Mouse (Mus musculus) thymus, postnatal 14 days (tissue): ENCODE results near the gene H2-Q4.
A peak's percentile ranks its signal among the peaks of the same experiment; 100 is the strongest.
"Not testable (repeated sequence)": the region's sequence is repeated elsewhere in the genome, so short reads cannot be mapped to it uniquely, and the experiment has no call there.

Source experiments
- DNase-seq: peaks from one replicate; pipeline ENCODE4 v3.0.0; 2021

H2-Q4 gene

DNA sequence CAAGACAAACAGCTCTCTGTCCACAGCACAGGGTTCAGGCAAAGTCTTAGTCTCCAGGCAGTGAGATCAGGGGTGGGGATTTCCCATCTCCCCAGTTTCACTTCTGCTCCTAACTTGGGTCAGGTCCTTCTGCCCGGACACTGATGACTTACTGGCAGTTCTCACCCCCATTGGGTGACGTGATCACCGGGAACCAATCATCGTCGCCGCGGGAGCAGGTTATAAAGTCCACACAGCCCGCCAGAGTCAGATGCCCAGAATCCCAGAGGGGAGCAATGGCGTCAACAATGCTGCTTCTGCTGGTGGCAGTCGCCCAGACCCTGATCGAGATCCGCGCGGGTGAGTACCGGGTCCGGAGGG, at the start of gene H2-Q4:
TSS of gene H2-Q4 (plus strand) at position 249 of the 360 bp plus-strand sequence.
- DNase-seq, result peak; percentile 94

DNA sequence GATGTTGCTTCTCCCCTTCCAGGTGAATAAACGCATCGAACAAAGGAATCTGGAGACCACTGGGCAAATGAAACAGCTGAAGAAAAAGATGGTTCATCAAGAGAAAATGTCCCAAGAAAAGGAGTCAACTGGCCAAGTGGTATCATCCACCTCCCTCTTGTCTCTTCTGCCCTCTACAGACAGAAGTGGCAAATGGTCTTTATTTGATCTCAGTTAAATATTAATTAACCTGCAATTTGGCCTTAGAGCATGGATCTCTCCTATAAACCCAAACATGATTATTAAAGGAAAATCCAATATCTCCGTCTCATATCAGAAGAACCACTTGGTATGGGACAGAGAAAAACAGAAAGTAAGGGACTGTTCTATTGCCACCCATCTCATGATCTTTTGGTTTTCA, 49.7 kb upstream of the H2-Q4 start:
- DNase-seq, result not testable (repeated sequence)

- peak; percentile 21 for DNase-seq
These were observed 47.9 kb upstream of the H2-Q4 start for GRCm38 (mm10) chr17:35331546-35331945.

DNA sequence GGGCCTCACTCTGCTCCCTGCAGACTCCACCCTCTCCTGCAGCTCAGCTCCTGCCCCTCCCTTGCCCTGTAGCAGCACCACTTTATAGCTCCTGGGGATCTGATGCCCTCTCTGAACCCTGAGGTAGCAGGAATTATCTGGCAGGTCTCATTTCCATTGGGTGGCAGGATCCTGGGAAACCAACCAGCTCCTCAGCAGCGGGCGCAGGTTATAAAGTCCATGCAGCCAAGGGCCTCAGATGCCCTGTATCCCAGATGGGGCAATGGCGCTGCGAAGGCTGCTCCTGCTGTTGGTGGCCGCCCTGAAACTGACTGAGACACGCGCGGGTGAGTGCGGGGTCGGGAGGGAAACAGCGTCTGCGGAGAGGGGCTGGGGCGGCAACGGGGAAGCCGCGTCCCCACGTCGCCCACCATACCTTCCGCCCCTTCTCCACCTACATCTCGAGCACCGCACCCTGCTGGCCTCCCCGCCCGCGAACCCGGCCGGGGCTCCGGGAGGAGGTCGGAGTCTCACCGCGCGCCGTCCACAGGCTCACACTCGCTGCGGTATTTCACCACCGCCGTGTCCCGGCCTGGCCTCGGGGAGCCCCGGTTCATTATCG, 37.2 kb upstream of the H2-Q4 start, which contains the start of gene H2-Q2:
TSS of gene H2-Q2 (plus strand) at position 172 of the 601 bp plus-strand sequence.
- peak; percentile 77 for DNase-seq

DNA sequence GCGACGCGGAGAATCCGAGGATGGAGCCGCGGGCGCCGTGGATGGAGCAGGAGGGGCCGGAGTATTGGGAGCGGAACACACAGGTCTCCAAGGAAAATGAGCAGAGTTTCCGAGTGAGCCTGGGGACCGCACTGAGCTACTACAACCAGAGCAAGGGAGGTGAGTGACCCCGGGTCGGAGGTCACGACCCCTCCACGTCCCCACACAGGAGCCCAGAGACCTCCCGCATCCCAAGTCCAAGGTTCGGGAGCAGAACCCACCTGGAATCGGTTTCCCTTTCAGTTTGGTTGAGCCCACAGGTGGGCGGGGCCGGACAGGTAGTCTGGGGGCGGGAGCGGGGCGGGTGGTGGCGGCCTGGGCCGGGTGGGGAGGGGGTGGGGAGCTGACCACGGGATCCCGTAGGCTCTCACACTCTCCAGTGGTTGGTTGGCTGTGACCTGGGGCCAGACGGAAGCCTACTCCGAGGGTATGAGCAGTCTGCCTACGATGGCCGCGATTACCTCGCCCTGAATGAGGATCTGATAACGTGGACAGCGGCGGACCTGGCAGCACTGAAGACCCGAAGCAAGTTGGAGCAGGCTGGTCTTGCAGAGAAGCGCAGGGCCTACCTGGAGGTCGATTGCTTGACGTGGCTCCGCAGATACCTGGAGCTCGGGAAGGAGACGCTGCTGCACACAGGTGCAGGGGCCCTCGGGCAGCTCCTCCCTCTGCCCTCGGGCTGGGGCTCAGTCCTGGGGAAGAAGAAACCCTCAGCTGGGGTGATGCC, 36.5 kb upstream of the H2-Q4 start:
- peak; percentile 44 for DNase-seq

GRCm38 (mm10) chr17:35347659-35348058, 31.8 kb upstream of the H2-Q4 start:
- DNase-seq, result not testable (repeated sequence)

DNA sequence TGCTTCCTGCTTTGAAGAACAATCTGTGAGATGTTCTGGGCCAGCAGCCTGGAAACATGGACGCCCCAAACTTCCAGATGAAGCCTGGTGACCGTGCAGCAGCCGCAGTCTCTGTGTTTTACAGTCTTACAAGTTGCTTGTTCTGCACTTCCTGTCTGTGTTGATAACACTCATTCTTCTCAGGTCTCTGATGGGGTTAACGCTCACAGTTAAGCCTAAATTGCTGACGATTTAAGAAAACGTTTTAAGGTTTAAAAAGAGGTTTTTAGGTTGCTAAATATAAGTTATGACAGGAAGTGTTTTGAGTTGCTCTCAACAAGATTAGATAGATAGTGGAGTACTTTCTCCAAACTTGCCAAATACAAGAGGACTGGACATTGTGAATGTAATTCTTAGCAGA, 26.1 kb upstream of the H2-Q4 start:
- DNase-seq, result not testable (repeated sequence)

- DNase-seq, result no peak
These were observed 25.3 kb upstream of the H2-Q4 start for GRCm38 (mm10) chr17:35354071-35354470.

DNA sequence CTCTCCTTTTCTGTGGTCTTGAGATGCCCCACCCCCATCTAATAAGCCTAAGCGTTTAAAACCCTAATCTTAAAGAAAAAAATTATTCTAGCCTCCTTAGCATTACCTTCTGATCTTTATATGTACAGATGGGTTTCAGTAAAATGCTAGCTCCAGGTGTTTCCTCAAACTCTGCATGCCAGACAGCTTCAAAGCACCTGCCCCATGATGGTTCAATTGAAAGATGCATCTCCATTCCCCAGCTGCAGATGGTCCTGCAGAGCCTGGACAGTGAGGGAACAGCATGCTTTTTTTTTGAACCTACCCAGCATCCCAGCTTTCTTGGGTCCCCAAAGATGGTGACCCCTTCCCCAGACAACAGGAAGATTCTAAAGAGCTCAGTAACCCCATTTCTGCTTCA, 22.3 kb upstream of the H2-Q4 start:
- DNase-seq, result peak; percentile 75

- no peak for DNase-seq
These were observed 20.5 kb upstream of the H2-Q4 start for GRCm38 (mm10) chr17:35358763-35359469.

- DNase-seq, result no peak
These were observed 20.0 kb upstream of the H2-Q4 start for GRCm38 (mm10) chr17:35359470-35359862.

DNA sequence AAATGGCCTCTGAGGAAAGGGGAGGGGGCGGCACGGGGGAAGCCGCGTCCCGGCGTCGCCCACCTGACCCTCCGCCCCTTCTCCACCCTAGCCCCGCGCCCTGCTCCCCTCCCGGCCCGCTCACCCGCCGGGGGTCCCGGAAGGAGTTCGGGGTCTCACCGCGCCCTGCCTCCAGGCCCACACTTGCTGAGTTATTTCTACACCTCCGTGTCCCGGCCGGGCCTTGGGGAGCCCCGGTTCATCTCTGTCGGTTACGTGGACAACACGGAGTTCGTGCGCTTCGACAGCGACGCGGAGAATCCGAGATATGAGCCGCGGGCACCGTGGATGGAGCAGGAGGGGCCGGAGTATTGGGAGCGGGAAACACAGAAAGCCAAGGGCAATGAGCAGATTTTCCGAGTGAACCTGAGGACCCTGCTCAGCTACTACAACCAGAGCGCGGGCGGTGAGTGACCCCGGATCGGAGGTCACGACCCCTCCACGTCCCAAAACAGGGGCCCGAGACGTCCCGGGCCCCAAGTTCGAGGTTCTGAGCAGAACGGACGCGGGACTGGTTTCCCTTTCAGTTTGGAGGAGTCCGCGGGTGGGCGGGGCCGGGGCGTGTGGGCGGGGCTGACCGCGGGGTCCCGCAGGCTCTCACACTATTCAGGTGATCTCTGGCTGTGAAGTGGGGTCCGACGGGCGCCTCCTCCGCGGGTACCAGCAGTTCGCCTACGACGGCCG, 473 bp downstream of the H2-Q4 start:
- DNase-seq, result peak; percentile 69

- DNase-seq, result peak; percentile 83
These were observed 10.4 kb downstream of the H2-Q4 start for GRCm38 (mm10) chr17:35389796-35390195.

- DNase-seq, result not testable (repeated sequence)
These were observed 13.3 kb downstream of the H2-Q4 start for GRCm38 (mm10) chr17:35392671-35393070.

GRCm38 (mm10) chr17:35393864-35394800, 14.7 kb downstream of the H2-Q4 start:
- DNase-seq, result not testable (repeated sequence)

DNA sequence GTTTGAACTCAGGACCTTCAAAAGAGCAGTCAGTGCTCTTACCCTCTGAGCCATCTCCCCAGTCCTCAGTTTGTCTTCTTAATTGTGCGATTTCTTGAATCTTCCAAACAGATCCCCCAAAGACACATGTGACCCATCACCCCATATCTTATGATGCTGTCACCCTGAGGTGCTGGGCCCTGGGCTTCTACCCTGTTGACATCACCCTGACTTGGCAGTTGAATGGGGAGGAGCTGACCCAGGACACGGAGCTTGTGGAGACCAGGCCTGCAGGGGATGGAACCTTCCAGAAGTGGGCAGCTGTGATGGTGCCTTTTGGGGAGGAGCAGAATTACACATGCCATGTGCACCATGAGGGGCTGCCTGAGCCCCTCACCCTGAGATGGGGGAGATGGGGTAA, 17.5 kb downstream of the H2-Q4 start:
- not testable (repeated sequence) for DNase-seq

GRCm38 (mm10) chr17:35413057-35413456, 33.6 kb downstream of the H2-Q4 start:
- not testable (repeated sequence) for DNase-seq

- not testable (repeated sequence) for DNase-seq
These were observed 36.1 kb downstream of the H2-Q4 start for GRCm38 (mm10) chr17:35415273-35416129.

- no peak for DNase-seq
These were observed 39.4 kb downstream of the H2-Q4 start for GRCm38 (mm10) chr17:35418772-35419171.

DNA sequence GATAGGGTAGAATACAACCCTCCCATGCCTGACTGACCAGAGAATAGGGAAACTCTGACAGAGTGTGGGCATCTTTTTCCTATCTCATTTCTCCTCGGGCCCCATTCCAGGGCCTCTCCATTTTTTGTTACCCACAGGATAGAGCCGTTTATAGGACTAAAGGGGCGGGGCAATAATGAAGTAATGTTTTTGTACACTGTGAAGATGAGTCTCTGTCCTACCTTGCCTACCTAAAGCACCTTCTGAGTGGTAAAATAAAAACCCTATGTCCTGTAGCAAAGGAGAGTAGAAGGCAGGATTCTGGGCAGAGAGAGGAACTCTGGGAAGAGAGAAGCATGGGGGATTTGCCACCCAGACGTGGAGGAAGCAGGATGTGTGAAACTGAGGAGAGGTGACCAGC, 40.1 kb downstream of the H2-Q4 start:
- DNase-seq, result not testable (repeated sequence)
